Mouse (Mus musculus): Measurements from ENCODE around the gene Hist1h3d. TPM values are rescaled to one million over a fixed set of nuclear protein-coding genes. Genes with fewer than 3 reads are reported as not detected.
A peak's percentile ranks its signal among the peaks of the same experiment; 100 is the strongest.

Gene Hist1h3d
- polyA plus RNA-seq, 1 experiment from 2014 or later, result 4.2 TPM

- no peaks in the 10 kb centered on the region for H3K27me3 ChIP-seq (ENCODE audit: control insufficient read depth, insufficient read depth, low read length)
- ATAC-seq (ENCODE audit: low FRiP score, low TSS enrichment) (peak; percentile 64; the same call in 1 of the 2 replicates), DNase-seq (ENCODE audit: low spot score) (peak; percentile 29)
- H3K4me2 ChIP-seq (replicated peaks; ENCODE audit: low read depth), result no peak overlapping the region
- no peak overlapping the region for H3K9ac ChIP-seq (ENCODE audit: low read length)
- no peak overlapping the region for H3K27ac ChIP-seq (replicated peaks)
- H3K4me1 ChIP-seq (replicated peaks; ENCODE audit: control insufficient read depth, insufficient read depth), result no peaks in the 10 kb centered on the region
- no peaks in the 10 kb centered on the region for H3K9me3 ChIP-seq (ENCODE audit: control insufficient read depth, low read length)
- WGBS, result 66% methylated on average over 7 of the region's 7 CpGs
- H3K4me3 ChIP-seq (ENCODE audit: low read depth, low read length), result no peak overlapping the region
- no peak for TF ChIP-seq CTCF (IDR thresholded peaks at IDR 0.05; ENCODE audit: low read depth)
- TF ChIP-seq EP300 (optimal IDR thresholded peaks at IDR 0.05), result no peak
- no peaks in the 10 kb centered on the region for H3K36me3 ChIP-seq (ENCODE audit: control insufficient read depth, insufficient read depth, low read length)
Observed at GRCm38 (mm10) chr13:23595622-23596372, 20.2 kb downstream of the Hist1h3d start.

GRCm38 (mm10) chr13:23597957-23598356 lies 22.4 kb downstream of the Hist1h3d start:
- H3K4me3 ChIP-seq (ENCODE audit: low read depth, low read length), result no peak overlapping the region
- ATAC-seq (ENCODE audit: low FRiP score, low TSS enrichment) (0 out of 2 replicates have a peak, but pooled peaks have one; percentile 57), DNase-seq (ENCODE audit: low spot score) (peak; percentile 82)
- no peaks in the 10 kb centered on the region for H3K36me3 ChIP-seq (ENCODE audit: control insufficient read depth, insufficient read depth, low read length)
- H3K4me1 ChIP-seq (replicated peaks; ENCODE audit: control insufficient read depth, insufficient read depth), result no peaks in the 10 kb centered on the region
- TF ChIP-seq EP300 (optimal IDR thresholded peaks at IDR 0.05), result no peak
- TF ChIP-seq CTCF (IDR thresholded peaks at IDR 0.05; ENCODE audit: low read depth), result peak; percentile 92
- no peaks in the 10 kb centered on the region for H3K27me3 ChIP-seq (ENCODE audit: control insufficient read depth, insufficient read depth, low read length)
- no peak overlapping the region for H3K4me2 ChIP-seq (replicated peaks; ENCODE audit: low read depth)
- H3K9ac ChIP-seq (ENCODE audit: low read length), result no peak overlapping the region
- H3K9me3 ChIP-seq (ENCODE audit: control insufficient read depth, low read length), result no peaks in the 10 kb centered on the region
- 6% methylated on average over 9 of the region's 9 CpGs for WGBS
- no peak overlapping the region for H3K27ac ChIP-seq (replicated peaks)

GRCm38 (mm10) chr13:23603182-23603699 lies 27.7 kb downstream of the Hist1h3d start:
- no peak overlapping the region for H3K4me2 ChIP-seq (replicated peaks; ENCODE audit: low read depth)
- no peak overlapping the region for H3K9ac ChIP-seq (ENCODE audit: low read length)
- no peaks in the 10 kb centered on the region for H3K4me1 ChIP-seq (replicated peaks; ENCODE audit: control insufficient read depth, insufficient read depth)
- H3K9me3 ChIP-seq (ENCODE audit: control insufficient read depth, low read length), result no peaks in the 10 kb centered on the region
- no peak for ATAC-seq (ENCODE audit: low FRiP score, low TSS enrichment)
- DNase-seq (ENCODE audit: low spot score), result no peak
- WGBS, result 59% methylated on average over 7 of the region's 7 CpGs
- no peaks in the 10 kb centered on the region for H3K36me3 ChIP-seq (ENCODE audit: control insufficient read depth, insufficient read depth, low read length)
- no peak overlapping the region for H3K4me3 ChIP-seq (ENCODE audit: low read depth, low read length)
- TF ChIP-seq EP300 (optimal IDR thresholded peaks at IDR 0.05), result no peak
- no peak for TF ChIP-seq CTCF (IDR thresholded peaks at IDR 0.05; ENCODE audit: low read depth)
- no peak overlapping the region for H3K27ac ChIP-seq (replicated peaks)
- no peaks in the 10 kb centered on the region for H3K27me3 ChIP-seq (ENCODE audit: control insufficient read depth, insufficient read depth, low read length)

- DNase-seq (ENCODE audit: low spot score) (no peak), ATAC-seq (ENCODE audit: low FRiP score, low TSS enrichment) (no peak)
- no peak overlapping the region for H3K27ac ChIP-seq (replicated peaks)
- H3K9ac ChIP-seq (ENCODE audit: low read length), result no peak overlapping the region
- no peak overlapping the region for H3K4me3 ChIP-seq (ENCODE audit: low read depth, low read length)
- 60% methylated on average over 3 of the region's 3 CpGs for WGBS
- no peaks in the 10 kb centered on the region for H3K4me1 ChIP-seq (replicated peaks; ENCODE audit: control insufficient read depth, insufficient read depth)
- H3K36me3 ChIP-seq (ENCODE audit: control insufficient read depth, insufficient read depth, low read length), result no peaks in the 10 kb centered on the region
- TF ChIP-seq CTCF (IDR thresholded peaks at IDR 0.05; ENCODE audit: low read depth) (no peak), EP300 (optimal IDR thresholded peaks at IDR 0.05) (no peak)
- H3K27me3 ChIP-seq (ENCODE audit: control insufficient read depth, insufficient read depth, low read length), result no peaks in the 10 kb centered on the region
- no peak overlapping the region for H3K4me2 ChIP-seq (replicated peaks; ENCODE audit: low read depth)
- no peaks in the 10 kb centered on the region for H3K9me3 ChIP-seq (ENCODE audit: control insufficient read depth, low read length)
Observed at GRCm38 (mm10) chr13:23604452-23604851, 28.9 kb downstream of the Hist1h3d start.

GRCm38 (mm10) chr13:23605052-23605451 lies 29.5 kb downstream of the Hist1h3d start:
- Histone ChIP-seq H3K9ac (ENCODE audit: low read length) (no peak overlapping the region), H3K4me3 (ENCODE audit: low read depth, low read length) (no peak overlapping the region), H3K4me1 (replicated peaks; ENCODE audit: control insufficient read depth, insufficient read depth) (no peaks in the 10 kb centered on the region), H3K9me3 (ENCODE audit: control insufficient read depth, low read length) (no peaks in the 10 kb centered on the region), H3K36me3 (ENCODE audit: control insufficient read depth, insufficient read depth, low read length) (no peaks in the 10 kb centered on the region), H3K4me2 (replicated peaks; ENCODE audit: low read depth) (no peak overlapping the region), H3K27ac (replicated peaks) (no peak overlapping the region), H3K27me3 (ENCODE audit: control insufficient read depth, insufficient read depth, low read length) (no peaks in the 10 kb centered on the region)
- WGBS, result 85% methylated on average over 3 of the region's 3 CpGs
- no peak for DNase-seq (ENCODE audit: low spot score)
- no peak for ATAC-seq (ENCODE audit: low FRiP score, low TSS enrichment)
- TF ChIP-seq CTCF (IDR thresholded peaks at IDR 0.05; ENCODE audit: low read depth) (no peak), EP300 (optimal IDR thresholded peaks at IDR 0.05) (no peak)

GRCm38 (mm10) chr13:23609209-23609608 lies 33.6 kb downstream of the Hist1h3d start:
- no peak overlapping the region for H3K4me2 ChIP-seq (replicated peaks; ENCODE audit: low read depth)
- no peak for TF ChIP-seq CTCF (IDR thresholded peaks at IDR 0.05; ENCODE audit: low read depth)
- no peak for TF ChIP-seq EP300 (optimal IDR thresholded peaks at IDR 0.05)
- no peak overlapping the region for H3K27ac ChIP-seq (replicated peaks)
- WGBS, result 77% methylated on average over 4 of the region's 4 CpGs
- H3K4me3 ChIP-seq (ENCODE audit: low read depth, low read length), result no peak overlapping the region
- H3K27me3 ChIP-seq (ENCODE audit: control insufficient read depth, insufficient read depth, low read length), result no peaks in the 10 kb centered on the region
- ATAC-seq (ENCODE audit: low FRiP score, low TSS enrichment) (no peak), DNase-seq (ENCODE audit: low spot score) (no peak)
- no peak overlapping the region for H3K9ac ChIP-seq (ENCODE audit: low read length)
- no peaks in the 10 kb centered on the region for H3K9me3 ChIP-seq (ENCODE audit: control insufficient read depth, low read length)
- no peaks in the 10 kb centered on the region for H3K36me3 ChIP-seq (ENCODE audit: control insufficient read depth, insufficient read depth, low read length)
- H3K4me1 ChIP-seq (replicated peaks; ENCODE audit: control insufficient read depth, insufficient read depth), result no peaks in the 10 kb centered on the region

All from stomach, postnatal 0 days (tissue).